Mouse (Mus musculus) cerebellum, postnatal 14 days (tissue): ENCODE results near the gene Swap70.
A peak's percentile ranks its signal among the peaks of the same experiment; 100 is the strongest.

Experiments
- DNase-seq, 2 experiments: peaks; one replicate each; pipeline ENCODE4 v3.0.0; 2021; ENCODE audit warnings: mixed read lengths in 2 of 2

The Swap70 gene

GRCm38 (mm10) chr7:110277734-110278245 lies 56.3 kb downstream of the Swap70 start:
- DNase-seq = peak; percentile 65 to 71

- no peak for DNase-seq
These were observed 57.7 kb downstream of the Swap70 start for GRCm38 (mm10) chr7:110279183-110279582.

- peak in 1 of 2 experiments; percentile 30 for DNase-seq
These were observed 60.1 kb downstream of the Swap70 start for GRCm38 (mm10) chr7:110281435-110282256.

GRCm38 (mm10) chr7:110282797-110283196 lies 61.3 kb downstream of the Swap70 start:
- DNase-seq = no peak

GRCm38 (mm10) chr7:110283484-110284275 lies 62.2 kb downstream of the Swap70 start:
- DNase-seq = no peak

- DNase-seq = no peak
These were observed 63.8 kb downstream of the Swap70 start for GRCm38 (mm10) chr7:110285076-110285848.

GRCm38 (mm10) chr7:110285849-110286151 lies 64.3 kb downstream of the Swap70 start:
- DNase-seq = no peak

- DNase-seq = no peak
These were observed 64.8 kb downstream of the Swap70 start for GRCm38 (mm10) chr7:110286198-110286732.

- peak; percentile 92 to 93 for DNase-seq
These were observed 65.4 kb downstream of the Swap70 start for GRCm38 (mm10) chr7:110286838-110287475.

- DNase-seq = peak; percentile 21 to 39
These were observed 66.1 kb downstream of the Swap70 start for GRCm38 (mm10) chr7:110287476-110288071.

GRCm38 (mm10) chr7:110288191-110288604 lies 66.7 kb downstream of the Swap70 start:
- DNase-seq = peak in 1 of 2 experiments; percentile 30

- peak; percentile 86 to 87 for DNase-seq
These were observed 67.2 kb downstream of the Swap70 start for GRCm38 (mm10) chr7:110288731-110289191.

GRCm38 (mm10) chr7:110289647-110290046 lies 68.1 kb downstream of the Swap70 start:
- DNase-seq = no peak

GRCm38 (mm10) chr7:110296889-110297603 lies 75.5 kb downstream of the Swap70 start:
- peak in 1 of 2 experiments; percentile 35 for DNase-seq

GRCm38 (mm10) chr7:110297611-110298010 lies 76.1 kb downstream of the Swap70 start:
- no peak for DNase-seq

- DNase-seq = no peak
These were observed 76.6 kb downstream of the Swap70 start for GRCm38 (mm10) chr7:110298090-110298489.

GRCm38 (mm10) chr7:110298739-110299410 lies 77.4 kb downstream of the Swap70 start:
- no peak for DNase-seq

GRCm38 (mm10) chr7:110302886-110303285 lies 81.4 kb downstream of the Swap70 start:
- no peak for DNase-seq

- DNase-seq = no peak
These were observed 84.0 kb downstream of the Swap70 start for GRCm38 (mm10) chr7:110305486-110305885.

- DNase-seq = no peak
These were observed 84.8 kb downstream of the Swap70 start for GRCm38 (mm10) chr7:110306281-110306680.
